Mouse (Mus musculus): Measurements from ENCODE around the gene Aqp2. TPM values are rescaled to one million over a fixed set of nuclear protein-coding genes. Genes with fewer than 3 reads are reported as not detected.

Gene Aqp2
- polyA plus RNA-seq (2014; fragmentation: Nextera tagmentation; extraction: Ambion mirVana) = not detected in 2 replicates

DNA sequence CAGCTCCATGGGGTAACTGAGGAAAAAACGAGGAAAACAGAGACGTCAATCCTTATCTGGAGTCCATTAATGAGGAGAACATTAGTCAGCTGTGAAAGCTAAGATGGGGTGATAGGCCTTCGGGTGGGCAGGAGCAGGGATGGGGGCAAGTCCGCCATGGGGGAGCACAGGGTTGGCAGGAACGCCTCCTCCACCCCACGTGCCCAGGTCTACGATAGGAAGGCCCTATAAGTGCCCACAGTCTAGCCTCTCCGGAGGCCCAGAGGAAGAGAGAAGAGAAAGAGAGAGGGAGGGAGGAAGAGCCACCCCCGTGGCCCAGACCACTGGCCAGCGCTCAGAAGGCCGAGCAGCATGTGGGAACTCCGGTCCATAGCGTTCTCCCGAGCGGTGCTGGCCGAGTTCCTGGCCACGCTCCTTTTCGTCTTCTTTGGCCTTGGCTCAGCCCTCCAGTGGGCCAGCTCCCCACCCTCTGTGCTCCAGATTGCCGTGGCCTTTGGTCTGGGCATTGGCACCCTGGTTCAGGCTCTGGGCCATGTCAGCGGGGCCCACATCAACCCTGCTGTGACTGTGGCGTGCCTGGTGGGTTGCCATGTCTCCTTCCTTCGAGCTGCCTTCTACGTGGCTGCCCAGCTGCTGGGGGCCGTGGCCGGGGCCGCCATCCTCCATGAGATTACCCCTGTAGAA is at the start of gene Aqp2:
Gene Aqp2, plus strand, starts transcription at position 254 of the 684 bp plus-strand sequence.
- Histone ChIP-seq H3K4me2 (ENCODE audit: low read depth, low read length) (no peak within 1 kb of the TSS), H3K9ac (replicated peaks; ENCODE audit: low read depth, low read length) (no peak within 1 kb of the TSS), H3K27me3 (ENCODE audit: control insufficient read depth, insufficient read depth, low read length) (peaks cover 11% of the 10 kb centered on the region; the same call in 1 of the 2 replicates), H3K36me3 (ENCODE audit: control insufficient read depth, insufficient read depth, low read length) (no peaks in the 10 kb centered on the region), H3K4me1 (ENCODE audit: control insufficient read depth, insufficient read depth, low read length) (peaks cover 3% of the 10 kb centered on the region; the same call in 1 of the 2 replicates), H3K4me3 (ENCODE audit: low read depth, low read length) (no peak within 1 kb of the TSS), H3K9me3 (ENCODE audit: control insufficient read depth, low read length) (no peaks in the 10 kb centered on the region), H3K27ac (ENCODE audit: low read depth, low read length) (no peak within 1 kb of the TSS)
- ATAC-seq (ENCODE audit: low read depth) = no peak
- WGBS = 89% methylated on average over 26 of the region's 26 CpGs

GRCm38 (mm10) chr15:99531146-99531545 is 47.7 kb upstream of the Aqp2 start:
- H3K4me1 ChIP-seq (ENCODE audit: control insufficient read depth, insufficient read depth, low read length) = peaks cover 12% of the 10 kb centered on the region
- H3K36me3 ChIP-seq (ENCODE audit: control insufficient read depth, insufficient read depth, low read length) = no peaks in the 10 kb centered on the region
- no peak overlapping the region for H3K27ac ChIP-seq (ENCODE audit: low read depth, low read length)
- no peaks in the 10 kb centered on the region for H3K27me3 ChIP-seq (ENCODE audit: control insufficient read depth, insufficient read depth, low read length)
- no peak overlapping the region for H3K9ac ChIP-seq (replicated peaks; ENCODE audit: low read depth, low read length)
- no peaks in the 10 kb centered on the region for H3K9me3 ChIP-seq (ENCODE audit: control insufficient read depth, low read length)
- H3K4me3 ChIP-seq (ENCODE audit: low read depth, low read length) = no peak overlapping the region
- no peak overlapping the region for H3K4me2 ChIP-seq (ENCODE audit: low read depth, low read length)
- ATAC-seq (ENCODE audit: low read depth) = no peak
- WGBS = 45% methylated on average over 6 of the region's 6 CpGs

DNA sequence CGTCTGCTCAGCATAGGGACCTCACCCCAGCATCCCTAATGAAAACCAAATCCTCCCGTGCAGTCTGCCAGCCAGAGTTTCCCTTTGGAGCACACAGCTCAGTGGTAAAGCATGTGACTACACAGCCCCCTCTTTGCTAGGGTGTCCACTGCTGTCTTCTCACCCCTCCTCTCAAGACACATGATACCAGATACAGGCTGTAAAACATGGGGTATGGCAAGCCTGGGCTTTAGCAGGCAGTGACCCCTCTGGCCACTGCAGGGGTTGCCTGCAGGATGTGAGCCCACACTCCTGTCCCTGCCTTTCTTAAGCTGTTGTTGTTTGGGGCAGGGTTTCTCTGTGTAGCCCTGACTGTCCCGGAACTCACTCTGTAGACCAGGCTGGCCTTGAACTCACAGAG is 46.8 kb upstream of the Aqp2 start:
- Histone ChIP-seq H3K36me3 (ENCODE audit: control insufficient read depth, insufficient read depth, low read length) (no peaks in the 10 kb centered on the region), H3K27me3 (ENCODE audit: control insufficient read depth, insufficient read depth, low read length) (no peaks in the 10 kb centered on the region), H3K4me3 (ENCODE audit: low read depth, low read length) (no peak overlapping the region), H3K4me1 (ENCODE audit: control insufficient read depth, insufficient read depth, low read length) (peaks cover 8% of the 10 kb centered on the region), H3K9me3 (ENCODE audit: control insufficient read depth, low read length) (no peaks in the 10 kb centered on the region), H3K27ac (ENCODE audit: low read depth, low read length) (no peak overlapping the region), H3K4me2 (ENCODE audit: low read depth, low read length) (no peak overlapping the region), H3K9ac (replicated peaks; ENCODE audit: low read depth, low read length) (no peak overlapping the region)
- no peak for ATAC-seq (ENCODE audit: low read depth)
- WGBS = 65% methylated on average over 3 of the region's 3 CpGs

DNA sequence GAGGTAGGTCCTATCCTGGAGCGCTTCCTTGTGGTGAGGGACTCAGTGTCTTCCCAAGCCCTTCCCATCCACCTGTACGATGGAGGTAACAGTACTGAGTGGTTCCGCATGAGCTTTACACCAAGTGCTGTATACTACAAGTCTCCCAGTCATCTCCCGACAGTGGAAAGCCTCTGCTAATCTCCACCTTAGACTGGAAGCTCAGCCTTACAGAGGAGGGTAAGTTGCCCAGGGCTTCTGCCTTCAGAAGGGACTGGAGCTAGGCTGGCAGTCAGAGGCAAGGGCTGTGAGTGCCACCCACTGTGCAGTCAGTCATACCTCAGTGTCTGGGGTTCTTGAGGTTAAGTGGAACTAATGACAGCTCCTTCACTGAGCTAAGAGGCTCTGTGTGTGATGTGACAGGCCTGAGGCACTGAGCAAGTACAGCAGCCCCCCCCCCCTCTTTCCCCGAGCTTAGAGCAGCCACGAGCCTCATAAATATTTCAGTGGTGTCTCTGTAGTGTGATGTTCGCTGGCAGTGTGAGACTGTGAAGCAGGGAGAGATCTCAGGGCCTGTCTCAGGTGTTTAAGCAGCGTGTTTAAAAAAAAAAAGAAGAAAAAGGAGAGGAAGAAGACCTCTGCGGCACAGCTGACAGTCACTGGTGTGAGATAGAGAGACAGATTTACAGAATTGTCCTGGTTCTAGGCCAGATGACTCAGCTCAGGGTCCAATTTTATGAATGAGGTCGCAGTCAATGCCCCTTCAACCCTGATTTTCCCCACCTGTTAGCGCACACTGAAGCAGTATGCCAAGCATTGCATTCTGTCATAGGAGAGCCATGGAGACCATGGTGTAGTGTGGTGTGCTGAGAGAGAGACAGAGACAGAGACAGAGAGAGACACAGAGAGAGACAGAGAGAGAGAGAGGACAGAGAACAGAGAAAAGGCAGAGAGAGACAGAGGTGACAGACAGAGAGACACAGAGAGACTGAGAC is 41.7 kb upstream of the Aqp2 start:
- Histone ChIP-seq H3K9ac (replicated peaks; ENCODE audit: low read depth, low read length) (no peak overlapping the region), H3K4me1 (ENCODE audit: control insufficient read depth, insufficient read depth, low read length) (peaks cover 2% of the 10 kb centered on the region; the same call in 1 of the 2 replicates)

DNA sequence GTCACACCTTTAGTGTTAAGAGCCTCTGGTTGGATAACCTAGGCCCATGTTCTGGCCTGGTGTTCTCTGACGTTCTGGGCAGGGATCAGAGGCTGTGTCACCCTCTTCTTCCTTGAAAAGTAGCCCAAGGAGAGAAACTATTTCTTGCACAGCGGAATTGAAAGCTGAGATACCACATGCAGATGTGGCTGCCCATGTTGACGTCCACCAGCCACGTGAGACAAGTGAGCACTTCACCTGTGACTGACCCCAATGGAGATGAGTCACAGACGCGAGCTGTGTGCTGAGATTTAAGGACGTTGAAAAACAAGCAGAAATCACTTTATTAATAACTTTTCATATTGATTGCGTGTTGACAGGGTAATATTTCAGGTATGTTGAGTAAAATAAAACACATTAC is 39.0 kb upstream of the Aqp2 start:
- no peak for ATAC-seq (ENCODE audit: low read depth)
- Histone ChIP-seq H3K27ac (ENCODE audit: low read depth, low read length) (no peak overlapping the region), H3K9me3 (ENCODE audit: control insufficient read depth, low read length) (no peaks in the 10 kb centered on the region), H3K4me3 (ENCODE audit: low read depth, low read length) (no peak overlapping the region), H3K36me3 (ENCODE audit: control insufficient read depth, insufficient read depth, low read length) (no peaks in the 10 kb centered on the region), H3K4me1 (ENCODE audit: control insufficient read depth, insufficient read depth, low read length) (peaks cover 2% of the 10 kb centered on the region; the same call in 1 of the 2 replicates), H3K27me3 (ENCODE audit: control insufficient read depth, insufficient read depth, low read length) (no peaks in the 10 kb centered on the region), H3K9ac (replicated peaks; ENCODE audit: low read depth, low read length) (no peak overlapping the region), H3K4me2 (ENCODE audit: low read depth, low read length) (no peak overlapping the region)
- WGBS = 83% methylated on average over 8 of the region's 8 CpGs

More for the DNA sequence above, 41.7 kb upstream of the Aqp2 start:
- Histone ChIP-seq H3K27me3 (ENCODE audit: control insufficient read depth, insufficient read depth, low read length) (no peaks in the 10 kb centered on the region), H3K4me2 (ENCODE audit: low read depth, low read length) (no peak overlapping the region), H3K27ac (ENCODE audit: low read depth, low read length) (no peak overlapping the region), H3K9me3 (ENCODE audit: control insufficient read depth, low read length) (no peaks in the 10 kb centered on the region), H3K4me3 (ENCODE audit: low read depth, low read length) (no peak overlapping the region), H3K36me3 (ENCODE audit: control insufficient read depth, insufficient read depth, low read length) (no peaks in the 10 kb centered on the region)
- WGBS = 48% methylated on average over 11 of the region's 11 CpGs
- no peak for ATAC-seq (ENCODE audit: low read depth)

DNA sequence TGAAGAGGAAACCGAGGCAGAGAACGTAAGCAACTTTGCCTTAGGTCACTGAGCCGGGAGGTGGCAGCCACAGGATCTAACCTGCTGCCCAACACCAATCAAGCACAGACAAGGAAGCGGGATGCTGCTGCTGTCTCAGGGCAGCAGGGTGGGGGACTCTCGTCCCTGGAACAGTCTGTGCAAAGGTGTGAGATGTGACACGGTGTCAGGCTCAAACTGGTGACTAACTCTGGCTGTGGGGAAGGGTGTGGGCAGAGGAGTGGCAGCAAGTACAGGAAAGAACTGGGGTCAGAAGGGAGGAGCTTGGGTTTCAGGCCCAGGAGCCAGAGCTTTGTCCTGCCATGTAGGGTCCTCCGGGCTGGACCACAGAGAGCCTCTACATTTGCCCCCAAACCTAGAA is 34.8 kb upstream of the Aqp2 start:
- H3K4me2 ChIP-seq (ENCODE audit: low read depth, low read length) = no peak overlapping the region
- ATAC-seq (ENCODE audit: low read depth) = no peak
- H3K27ac ChIP-seq (ENCODE audit: low read depth, low read length) = no peak overlapping the region
- 79% methylated on average over 7 of the region's 7 CpGs for WGBS
- no peak overlapping the region for H3K4me3 ChIP-seq (ENCODE audit: low read depth, low read length)
- no peak overlapping the region for H3K9ac ChIP-seq (replicated peaks; ENCODE audit: low read depth, low read length)
- no peaks in the 10 kb centered on the region for H3K27me3 ChIP-seq (ENCODE audit: control insufficient read depth, insufficient read depth, low read length)
- H3K36me3 ChIP-seq (ENCODE audit: control insufficient read depth, insufficient read depth, low read length) = no peaks in the 10 kb centered on the region
- H3K9me3 ChIP-seq (ENCODE audit: control insufficient read depth, low read length) = no peaks in the 10 kb centered on the region
- no peaks in the 10 kb centered on the region for H3K4me1 ChIP-seq (ENCODE audit: control insufficient read depth, insufficient read depth, low read length)

DNA sequence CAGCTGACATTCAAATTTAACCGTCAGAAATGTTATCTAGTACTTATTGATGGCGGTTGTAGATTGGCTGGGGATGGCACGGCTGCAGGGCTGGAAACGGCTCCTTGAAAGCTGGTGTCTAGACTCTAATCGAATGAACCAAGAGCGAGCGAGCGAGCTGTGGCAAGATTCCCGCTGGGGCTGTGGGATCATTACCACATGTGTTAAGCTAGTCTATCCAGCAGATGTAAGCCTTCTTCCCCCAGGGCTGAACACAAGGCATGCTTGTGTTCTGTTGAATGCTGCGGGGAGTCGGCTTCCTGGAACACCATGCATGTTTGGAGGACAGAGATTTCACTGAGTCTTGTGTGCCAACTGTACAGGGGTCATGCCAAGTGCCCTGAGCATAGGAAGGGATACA is 32.3 kb upstream of the Aqp2 start:
- no peaks in the 10 kb centered on the region for H3K4me1 ChIP-seq (ENCODE audit: control insufficient read depth, insufficient read depth, low read length)
- H3K27ac ChIP-seq (ENCODE audit: low read depth, low read length) = no peak overlapping the region
- H3K4me2 ChIP-seq (ENCODE audit: low read depth, low read length) = no peak overlapping the region
- no peak for ATAC-seq (ENCODE audit: low read depth)
- no peaks in the 10 kb centered on the region for H3K9me3 ChIP-seq (ENCODE audit: control insufficient read depth, low read length)
- no peaks in the 10 kb centered on the region for H3K27me3 ChIP-seq (ENCODE audit: control insufficient read depth, insufficient read depth, low read length)
- H3K9ac ChIP-seq (replicated peaks; ENCODE audit: low read depth, low read length) = no peak overlapping the region
- H3K4me3 ChIP-seq (ENCODE audit: low read depth, low read length) = no peak overlapping the region
- no peaks in the 10 kb centered on the region for H3K36me3 ChIP-seq (ENCODE audit: control insufficient read depth, insufficient read depth, low read length)
- WGBS = 44% methylated on average over 11 of the region's 11 CpGs

DNA sequence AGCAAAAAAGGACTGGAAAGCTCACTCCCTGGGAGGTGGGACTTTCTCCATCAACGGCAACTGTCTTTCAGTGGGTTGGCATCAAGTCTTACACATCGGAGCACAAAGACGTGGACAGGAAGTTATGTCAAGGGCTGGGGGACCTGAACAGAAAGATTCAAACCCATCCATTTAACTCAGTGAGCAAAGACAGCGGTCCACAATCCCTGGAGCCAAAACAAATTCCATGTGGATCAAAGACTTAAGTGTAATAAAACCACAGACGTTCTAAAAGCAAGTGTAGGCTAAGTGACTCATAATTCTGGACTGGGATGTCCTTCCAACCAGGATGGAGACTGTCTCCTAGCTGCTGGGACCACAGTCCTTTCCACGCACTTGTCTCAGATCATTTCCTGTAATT is 31.1 kb upstream of the Aqp2 start:
- H3K27me3 ChIP-seq (ENCODE audit: control insufficient read depth, insufficient read depth, low read length) = no peaks in the 10 kb centered on the region
- H3K27ac ChIP-seq (ENCODE audit: low read depth, low read length) = no peak overlapping the region
- H3K9me3 ChIP-seq (ENCODE audit: control insufficient read depth, low read length) = no peaks in the 10 kb centered on the region
- no peak for ATAC-seq (ENCODE audit: low read depth)
- no peaks in the 10 kb centered on the region for H3K36me3 ChIP-seq (ENCODE audit: control insufficient read depth, insufficient read depth, low read length)
- no peak overlapping the region for H3K9ac ChIP-seq (replicated peaks; ENCODE audit: low read depth, low read length)
- WGBS = 80% methylated on average over 6 of the region's 6 CpGs
- H3K4me1 ChIP-seq (ENCODE audit: control insufficient read depth, insufficient read depth, low read length) = no peaks in the 10 kb centered on the region
- no peak overlapping the region for H3K4me3 ChIP-seq (ENCODE audit: low read depth, low read length)
- H3K4me2 ChIP-seq (ENCODE audit: low read depth, low read length) = no peak overlapping the region

GRCm38 (mm10) chr15:99549901-99550300 is 29.0 kb upstream of the Aqp2 start:
- no peak for ATAC-seq (ENCODE audit: low read depth)
- Histone ChIP-seq H3K27me3 (ENCODE audit: control insufficient read depth, insufficient read depth, low read length) (no peaks in the 10 kb centered on the region), H3K27ac (ENCODE audit: low read depth, low read length) (no peak overlapping the region), H3K9ac (replicated peaks; ENCODE audit: low read depth, low read length) (no peak overlapping the region), H3K36me3 (ENCODE audit: control insufficient read depth, insufficient read depth, low read length) (no peaks in the 10 kb centered on the region), H3K4me2 (ENCODE audit: low read depth, low read length) (no peak overlapping the region), H3K4me3 (ENCODE audit: low read depth, low read length) (no peak overlapping the region), H3K4me1 (ENCODE audit: control insufficient read depth, insufficient read depth, low read length) (no peaks in the 10 kb centered on the region), H3K9me3 (ENCODE audit: control insufficient read depth, low read length) (no peaks in the 10 kb centered on the region)
- whole genome bisulfite sequencing = 52% methylated on average over 2 of the region's 2 CpGs

Measured in neural tube, embryonic 14.5 days (tissue).